Mouse (Mus musculus) testis, adult 2 months (tissue): ENCODE measurements around the gene Stk38.

Experiments
- CTCF ChIP-seq: fragments of 200-500 bp; IDR thresholded peaks from 2 replicates; pipeline ENCODE4 v1.5.1; 2012; ENCODE audit warnings: low read depth, mild to moderate bottlenecking, inconsistent platforms, low read length, moderate library complexity; ENCODE audit not compliant: control insufficient read depth, insufficient read depth, insufficient replicate concordance
- POLR2A ChIP-seq: fragments of 200-500 bp; IDR thresholded peaks from 2 replicates; pipeline ENCODE4 v1.6.1; 2012; ENCODE audit warnings: low read depth, mild to moderate bottlenecking, inconsistent platforms, low read length, moderate library complexity; ENCODE audit not compliant: control insufficient read depth

GRCm38 (mm10) chr17:29056207-29056606, 48.4 kb upstream of the Stk38 start:
- TF ChIP-seq CTCF (no peak), POLR2A (no peak)
